Mouse (Mus musculus): Measurements from ENCODE around the gene Bhlha9. TPM values are rescaled to one million over a fixed set of nuclear protein-coding genes. Genes with fewer than 3 reads are reported as not detected.
"Not testable (repeated sequence)": the region's sequence is repeated elsewhere in the genome, so short reads cannot be mapped to it uniquely, and the experiment has no call there.

Bhlha9 gene
- polyA plus RNA-seq, 1 experiment from 2014 or later = 1.3 TPM

- WGBS = 36% methylated on average over 4 of the region's 4 CpGs
- Histone ChIP-seq H3K4me3 (no peak overlapping the region), H3K4me1 (replicated peaks) (peaks cover 20% of the 10 kb centered on the region), H3K9me3 (no peaks in the 10 kb centered on the region), H3K36me3 (no peaks in the 10 kb centered on the region), H3K4me2 (no peak overlapping the region), H3K27ac (replicated peaks) (no peak overlapping the region), H3K27me3 (peaks cover 56% of the 10 kb centered on the region), H3K9ac (no peak overlapping the region)
- ATAC-seq (ENCODE audit: low FRiP score, low read depth) = no peak
Measured at GRCm38 (mm10) chr11:76667807-76668206, 4.5 kb upstream of the Bhlha9 start.

DNA sequence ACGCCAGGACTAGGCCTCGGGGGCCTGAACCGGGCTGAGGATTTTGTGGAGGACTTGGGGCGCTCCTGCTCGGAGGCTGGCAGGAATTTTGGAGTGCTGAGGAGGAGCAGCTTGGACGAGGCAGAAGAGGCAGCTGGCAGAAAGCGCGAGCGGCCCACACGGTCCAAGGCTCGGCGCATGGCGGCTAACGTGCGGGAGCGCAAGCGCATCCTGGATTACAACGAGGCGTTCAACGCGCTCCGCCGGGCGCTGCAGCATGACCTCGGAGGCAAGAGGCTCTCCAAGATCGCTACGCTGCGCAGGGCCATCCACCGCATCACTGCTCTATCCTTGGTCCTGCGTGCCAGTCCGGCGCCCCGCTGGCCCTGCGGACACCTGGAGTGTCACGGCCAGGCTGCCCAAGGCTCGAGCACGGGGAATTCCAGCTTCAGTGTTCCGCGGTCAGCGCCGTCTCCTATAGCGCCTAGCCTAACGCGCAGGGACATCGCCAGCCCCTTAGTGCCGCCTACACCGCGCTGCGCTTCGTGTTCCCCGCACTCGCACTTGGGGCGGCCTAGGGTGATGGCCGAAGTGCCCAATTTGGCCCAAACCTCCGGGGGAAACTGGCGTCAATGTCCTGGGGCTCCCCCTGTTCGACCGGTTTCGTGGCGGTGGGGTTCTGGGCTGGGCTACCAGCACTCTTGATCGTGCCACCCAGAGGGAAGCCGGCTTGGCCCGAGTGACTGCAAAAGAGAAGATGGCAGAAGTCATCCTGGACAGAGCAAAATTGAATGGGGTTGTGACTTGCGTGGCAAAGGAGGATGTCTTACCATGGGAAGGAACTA lies 503 bp downstream of the Bhlha9 start:
- WGBS = 3% methylated on average over 64 of the region's 64 CpGs
- H3K4me2 ChIP-seq = peak overlapping the region; percentile 86
- H3K27ac ChIP-seq (replicated peaks) = no peak overlapping the region
- peaks cover 12% of the 10 kb centered on the region for H3K4me1 ChIP-seq (replicated peaks)
- no peaks in the 10 kb centered on the region for H3K9me3 ChIP-seq
- peak; percentile 59; the same call in 1 of the 2 replicates for ATAC-seq (ENCODE audit: low FRiP score, low read depth)
- peaks cover 68% of the 10 kb centered on the region for H3K27me3 ChIP-seq
- peak overlapping the region; percentile 53 for H3K9ac ChIP-seq
- peak overlapping the region; percentile 40 for H3K4me3 ChIP-seq
- H3K36me3 ChIP-seq = no peaks in the 10 kb centered on the region

GRCm38 (mm10) chr11:76674199-76674598 lies 1.9 kb downstream of the Bhlha9 start:
- no peak overlapping the region for H3K4me3 ChIP-seq
- no peak overlapping the region for H3K4me2 ChIP-seq
- no peaks in the 10 kb centered on the region for H3K9me3 ChIP-seq
- 57% methylated on average over 8 of the region's 8 CpGs for WGBS
- no peak overlapping the region for H3K9ac ChIP-seq
- H3K4me1 ChIP-seq (replicated peaks) = peaks cover 12% of the 10 kb centered on the region
- peaks cover 61% of the 10 kb centered on the region for H3K27me3 ChIP-seq
- no peaks in the 10 kb centered on the region for H3K36me3 ChIP-seq
- no peak for ATAC-seq (ENCODE audit: low FRiP score, low read depth)
- no peak overlapping the region for H3K27ac ChIP-seq (replicated peaks)

- Histone ChIP-seq H3K27me3 (peaks cover 59% of the 10 kb centered on the region), H3K36me3 (no peaks in the 10 kb centered on the region), H3K4me2 (no peak overlapping the region), H3K4me3 (no peak overlapping the region), H3K4me1 (replicated peaks) (peaks cover 14% of the 10 kb centered on the region), H3K9ac (no peak overlapping the region), H3K9me3 (no peaks in the 10 kb centered on the region), H3K27ac (replicated peaks) (no peak overlapping the region)
- WGBS = 45% methylated on average over 4 of the region's 4 CpGs
- no peak for ATAC-seq (ENCODE audit: low FRiP score, low read depth)
Measured at GRCm38 (mm10) chr11:76674704-76675103, 2.4 kb downstream of the Bhlha9 start.

GRCm38 (mm10) chr11:76679508-76679907 lies 7.2 kb downstream of the Bhlha9 start, which contains the start of gene Trarg1:
TSS of gene Trarg1 (plus strand) at chr11:76679808.
- not testable (repeated sequence) for H3K9me3 ChIP-seq; H3K4me1 ChIP-seq (replicated peaks); H3K4me3 ChIP-seq; H3K36me3 ChIP-seq; H3K9ac ChIP-seq; H3K4me2 ChIP-seq; ATAC-seq (ENCODE audit: low FRiP score, low read depth); H3K27ac ChIP-seq (replicated peaks)
- peaks cover 12% of the 10 kb centered on the region for H3K27me3 ChIP-seq
- WGBS = 44% methylated on average over 8 of the region's 8 CpGs

DNA sequence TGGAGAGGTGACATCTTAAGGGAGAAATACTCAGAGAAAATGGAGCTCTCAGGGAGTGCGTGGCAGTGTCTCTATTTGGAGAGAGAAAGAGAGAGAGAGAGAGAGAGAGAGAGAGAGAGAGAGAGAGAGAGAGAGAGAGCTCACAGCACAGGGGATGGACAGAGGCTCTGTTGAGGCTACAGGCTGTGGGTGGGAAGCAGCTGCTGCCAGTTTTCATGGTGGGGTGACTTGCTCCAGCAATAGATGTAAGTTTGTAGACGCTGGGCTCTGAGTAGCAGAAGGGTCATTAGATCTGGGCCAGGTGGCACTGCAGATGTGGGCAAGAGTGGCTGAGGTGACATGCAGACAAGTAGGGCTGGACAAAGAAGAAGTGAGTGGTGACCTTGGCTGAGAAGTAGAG lies 13.3 kb downstream of the Bhlha9 start:
- no peaks in the 10 kb centered on the region for H3K27me3 ChIP-seq
- ATAC-seq (ENCODE audit: low FRiP score, low read depth) = no peak
- 69% methylated on average over 2 of the region's 2 CpGs for WGBS
- no peaks in the 10 kb centered on the region for H3K36me3 ChIP-seq
- H3K9me3 ChIP-seq = no peaks in the 10 kb centered on the region
- no peak overlapping the region for H3K9ac ChIP-seq
- H3K4me2 ChIP-seq = no peak overlapping the region
- H3K4me1 ChIP-seq (replicated peaks) = no peaks in the 10 kb centered on the region
- no peak overlapping the region for H3K4me3 ChIP-seq
- H3K27ac ChIP-seq (replicated peaks) = no peak overlapping the region

GRCm38 (mm10) chr11:76692096-76692495 lies 19.8 kb downstream of the Bhlha9 start:
- H3K27me3 ChIP-seq = no peaks in the 10 kb centered on the region
- H3K36me3 ChIP-seq = no peaks in the 10 kb centered on the region
- H3K4me3 ChIP-seq = no peak overlapping the region
- WGBS = 84% methylated on average over 3 of the region's 3 CpGs
- H3K9me3 ChIP-seq = no peaks in the 10 kb centered on the region
- no peak for ATAC-seq (ENCODE audit: low FRiP score, low read depth)
- no peak overlapping the region for H3K27ac ChIP-seq (replicated peaks)
- H3K4me2 ChIP-seq = no peak overlapping the region
- H3K9ac ChIP-seq = no peak overlapping the region
- no peaks in the 10 kb centered on the region for H3K4me1 ChIP-seq (replicated peaks)

DNA sequence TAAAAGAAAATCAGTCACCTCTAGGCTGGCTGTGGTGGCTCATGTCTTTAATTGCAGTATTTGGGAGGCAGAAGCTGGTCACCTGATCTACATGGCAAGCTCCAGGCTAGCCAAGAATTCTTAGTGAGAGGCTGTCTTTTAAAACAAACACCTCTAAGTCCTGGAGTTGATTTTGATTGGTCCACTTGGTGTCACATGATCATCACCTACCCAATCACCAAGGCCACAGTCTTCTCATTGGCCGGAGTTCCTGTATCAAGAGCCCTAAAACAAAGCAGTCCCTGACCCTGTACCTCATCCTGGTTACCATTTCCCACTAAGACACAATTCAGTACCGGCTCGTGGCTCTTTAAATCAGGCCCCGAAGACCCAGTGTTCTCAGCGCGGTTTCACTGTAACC lies 23.5 kb downstream of the Bhlha9 start:
- no peak overlapping the region for H3K27ac ChIP-seq (replicated peaks)
- H3K4me2 ChIP-seq = no peak overlapping the region
- H3K4me3 ChIP-seq = no peak overlapping the region
- no peaks in the 10 kb centered on the region for H3K4me1 ChIP-seq (replicated peaks)
- H3K27me3 ChIP-seq = no peaks in the 10 kb centered on the region
- H3K9me3 ChIP-seq = no peaks in the 10 kb centered on the region
- H3K36me3 ChIP-seq = no peaks in the 10 kb centered on the region
- ATAC-seq (ENCODE audit: low FRiP score, low read depth) = no peak
- H3K9ac ChIP-seq = no peak overlapping the region
- WGBS = 71% methylated on average over 6 of the region's 6 CpGs

DNA sequence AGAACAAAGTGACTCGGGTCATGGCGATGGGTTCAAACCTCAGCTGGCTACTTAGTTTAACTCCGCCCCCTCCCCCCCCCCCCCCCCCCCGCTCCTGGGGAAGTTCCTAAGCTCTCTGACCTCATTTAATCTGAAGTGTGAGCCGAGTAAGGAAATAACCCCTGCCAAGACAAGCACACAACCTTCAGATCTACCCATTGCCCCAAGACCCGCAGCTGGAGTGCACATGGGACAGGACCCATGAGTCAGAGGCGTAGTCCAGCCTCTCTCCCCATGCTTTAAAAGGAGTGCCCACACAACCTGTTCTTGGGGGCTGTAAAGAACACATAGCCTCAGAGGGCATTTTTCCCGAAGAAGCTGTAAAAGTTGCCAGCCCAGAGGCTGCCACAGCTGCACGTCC lies 27.4 kb downstream of the Bhlha9 start:
- no peaks in the 10 kb centered on the region for H3K36me3 ChIP-seq
- 0 out of 2 replicates have a peak overlapping the region, but pooled peaks have one; percentile 24 for H3K4me2 ChIP-seq
- WGBS = 53% methylated on average over 9 of the region's 9 CpGs
- no peaks in the 10 kb centered on the region for H3K9me3 ChIP-seq
- H3K9ac ChIP-seq = no peak overlapping the region
- no peak overlapping the region for H3K4me3 ChIP-seq
- H3K27ac ChIP-seq (replicated peaks) = no peak overlapping the region
- H3K27me3 ChIP-seq = no peaks in the 10 kb centered on the region
- no peak for ATAC-seq (ENCODE audit: low FRiP score, low read depth)
- no peaks in the 10 kb centered on the region for H3K4me1 ChIP-seq (replicated peaks)

GRCm38 (mm10) chr11:76707656-76708055 lies 35.4 kb downstream of the Bhlha9 start:
- WGBS = 89% methylated on average over 3 of the region's 3 CpGs
- H3K9me3 ChIP-seq = no peaks in the 10 kb centered on the region
- no peak overlapping the region for H3K27ac ChIP-seq (replicated peaks)

GRCm38 (mm10) chr11:76708066-76708465 lies 35.8 kb downstream of the Bhlha9 start:
- Histone ChIP-seq H3K9ac (no peak overlapping the region), H3K4me2 (no peak overlapping the region), H3K27me3 (no peaks in the 10 kb centered on the region), H3K36me3 (no peaks in the 10 kb centered on the region), H3K27ac (replicated peaks) (no peak overlapping the region), H3K4me1 (replicated peaks) (no peaks in the 10 kb centered on the region; the same call in 1 of the 2 replicates), H3K4me3 (no peak overlapping the region), H3K9me3 (no peaks in the 10 kb centered on the region)
- WGBS = 90% methylated on average over 1 of the region's 1 CpGs
- ATAC-seq (ENCODE audit: low FRiP score, low read depth) = no peak

More at GRCm38 (mm10) chr11:76707656-76708055, 35.4 kb downstream of the Bhlha9 start:
- Histone ChIP-seq H3K4me2 (no peak overlapping the region), H3K4me3 (no peak overlapping the region), H3K9ac (no peak overlapping the region), H3K4me1 (replicated peaks) (no peaks in the 10 kb centered on the region; the same call in 1 of the 2 replicates), H3K36me3 (no peaks in the 10 kb centered on the region), H3K27me3 (no peaks in the 10 kb centered on the region)
- ATAC-seq (ENCODE audit: low FRiP score, low read depth) = no peak

DNA sequence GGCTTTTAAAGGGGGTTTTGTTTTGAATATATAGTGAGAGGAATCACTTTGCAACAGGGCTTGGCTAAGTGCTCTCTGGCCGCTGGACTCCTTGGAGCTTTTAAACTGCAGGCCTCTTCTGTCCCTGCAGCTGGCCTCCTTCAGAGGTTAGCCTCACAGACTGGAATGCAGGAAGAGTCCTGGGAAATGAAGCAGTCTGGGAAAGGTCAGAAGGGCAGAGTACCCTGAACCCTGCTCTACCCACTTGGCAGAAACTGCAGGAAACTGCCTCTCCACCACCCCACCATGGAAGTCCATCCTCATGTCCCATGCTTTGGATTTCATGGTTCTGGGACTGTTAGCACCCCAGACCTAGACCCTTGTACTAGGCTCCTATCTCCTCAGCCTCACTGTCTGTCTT lies 36.6 kb downstream of the Bhlha9 start:
- ATAC-seq (ENCODE audit: low FRiP score, low read depth) = no peak
- H3K4me1 ChIP-seq (replicated peaks) = no peaks in the 10 kb centered on the region; the same call in 1 of the 2 replicates
- H3K27ac ChIP-seq (replicated peaks) = no peak overlapping the region
- H3K4me2 ChIP-seq = no peak overlapping the region
- no peak overlapping the region for H3K4me3 ChIP-seq
- no peak overlapping the region for H3K9ac ChIP-seq
- H3K27me3 ChIP-seq = no peaks in the 10 kb centered on the region
- 53% methylated on average over 1 of the region's 1 CpGs for WGBS
- H3K9me3 ChIP-seq = no peaks in the 10 kb centered on the region
- H3K36me3 ChIP-seq = no peaks in the 10 kb centered on the region
